Mouse (Mus musculus) heart, postnatal 25 days (tissue): Measurements from ENCODE around the gene Tpsb2. TPM values are rescaled to one million over a fixed set of nuclear protein-coding genes. Genes with fewer than 3 reads are reported as not detected.

Source experiments
- DNase-seq: peaks from one replicate; pipeline ENCODE4 v3.0.0; 2022; ENCODE audit warnings: low spot score
- intact Hi-C: fragments of 180-260 bp; cut with DNase I; formaldehyde crosslinking; loops from one replicate; pipeline ENCODE4 v1.15.1; 2025
- total RNA-seq, 2 experiments: library from RNA; stranded (reverse); gene quantifications; 2 replicates each; pipeline ENCODE4 v1.2.3; 2021

Gene Tpsb2
- total RNA-seq, 2 experiments from 2014 or later, result 1.6 to 2.2 TPM

GRCm38 (mm10) chr17:25404190-25404589, 38.1 kb downstream of the Tpsb2 start:
- intact Hi-C loops, result no loop called here
- DNase-seq, result no peak

- no peak for DNase-seq
- intact Hi-C loops, result no loop called here
These were observed 39.3 kb downstream of the Tpsb2 start for GRCm38 (mm10) chr17:25405224-25405895.

GRCm38 (mm10) chr17:25406011-25406441, 39.9 kb downstream of the Tpsb2 start:
- intact Hi-C loops, result no loop called here
- DNase-seq, result no peak

GRCm38 (mm10) chr17:25407352-25407751, 41.2 kb downstream of the Tpsb2 start:
- DNase-seq, result no peak
- intact Hi-C loops, result no loop called here

GRCm38 (mm10) chr17:25408302-25408999, 42.3 kb downstream of the Tpsb2 start:
- intact Hi-C loops, result no loop called here
- DNase-seq, result no peak

- no peak for DNase-seq
- intact Hi-C loops, result no loop called here
These were observed 43.5 kb downstream of the Tpsb2 start for GRCm38 (mm10) chr17:25409621-25410020.

- no peak for DNase-seq
- intact Hi-C loops, result no loop called here
These were observed 44.1 kb downstream of the Tpsb2 start for GRCm38 (mm10) chr17:25410180-25410579.

- intact Hi-C loops, result no loop called here
- DNase-seq, result no peak
These were observed 44.7 kb downstream of the Tpsb2 start for GRCm38 (mm10) chr17:25410786-25411185.

- intact Hi-C loops, result no loop called here
- DNase-seq, result no peak
These were observed 45.1 kb downstream of the Tpsb2 start for GRCm38 (mm10) chr17:25411251-25411650.

GRCm38 (mm10) chr17:25414209-25414608, 48.1 kb downstream of the Tpsb2 start:
- intact Hi-C loops, result no loop called here
- no peak for DNase-seq

GRCm38 (mm10) chr17:25414917-25415316, 48.8 kb downstream of the Tpsb2 start:
- no peak for DNase-seq
- intact Hi-C loops, result no loop called here

- intact Hi-C loops, result no loop called here
- DNase-seq, result no peak
These were observed 49.4 kb downstream of the Tpsb2 start for GRCm38 (mm10) chr17:25415421-25415913.

- no peak for DNase-seq
- intact Hi-C loops, result no loop called here
These were observed 50.1 kb downstream of the Tpsb2 start for GRCm38 (mm10) chr17:25416219-25416618.

- DNase-seq, result no peak
- intact Hi-C loops, result no loop called here
These were observed 51.9 kb downstream of the Tpsb2 start for GRCm38 (mm10) chr17:25417990-25418389.

Other genes with a start within 250 kb of the Tpsb2 start
- 1 to 10 TPM; 3.7 to 6.7 TPM for gene Ptx4, start 245.5 kb upstream of the Tpsb2 start, total RNA-seq
- 10 to 100 TPM; 25.5 to 27.5 TPM for gene Clcn7, start 232.9 kb upstream of the Tpsb2 start, total RNA-seq
- not detected for gene Ccdc154, start 203.8 kb upstream of the Tpsb2 start, total RNA-seq
- not detected for gene Gm38655, start 190.8 kb upstream of the Tpsb2 start, total RNA-seq
- gene BC003965, start 181.8 kb upstream of the Tpsb2 start, total RNA-seq, result 10 to 100 TPM; 22.1 to 23.2 TPM
- 1 to 10 TPM; 8.4 to 9.6 TPM for gene Unkl, start 177.9 kb upstream of the Tpsb2 start, total RNA-seq
- 10 to 100 TPM; 10.8 to 12.3 TPM for gene Gnptg, start 126.2 kb upstream of the Tpsb2 start, total RNA-seq
- 1 to 10 TPM; 7.4 to 8.7 TPM for gene Tsr3, start 126.1 kb upstream of the Tpsb2 start, total RNA-seq
- under 1 TPM; 0.55 to 0.61 TPM for gene Baiap3, start 109.9 kb upstream of the Tpsb2 start, total RNA-seq
- gene Ube2i, start 91.7 kb upstream of the Tpsb2 start, total RNA-seq, result 10 to 100 TPM; 91.6 to 97.5 TPM
- under 1 TPM; 0.22 to 0.29 TPM for gene Prss34, start 67.9 kb upstream of the Tpsb2 start, total RNA-seq
- not detected for gene Prss28, start 57.7 kb upstream of the Tpsb2 start, total RNA-seq
- not detected for gene Prss29, start 47.7 kb upstream of the Tpsb2 start, total RNA-seq
- under 1 TPM; 0.47 to 0.84 TPM for gene Tpsab1, start 20.7 kb upstream of the Tpsb2 start, total RNA-seq
- not detected for gene Tpsg1, start 3.0 kb downstream of the Tpsb2 start, total RNA-seq
- gene Cacna1h, start 67.5 kb downstream of the Tpsb2 start, total RNA-seq, result 1 to 10 TPM; 6.9 to 7.3 TPM
- not detected for gene Tekt4, start 88.3 kb downstream of the Tpsb2 start, total RNA-seq
- not detected for gene Sstr5, start 131.0 kb downstream of the Tpsb2 start, total RNA-seq
- gene Sox8, start 204.4 kb downstream of the Tpsb2 start, total RNA-seq, result under 1 TPM; 0.25 to 0.75 TPM
- 10 to 100 TPM; 31.7 to 34.3 TPM for gene Lmf1, start 212.8 kb downstream of the Tpsb2 start, total RNA-seq